Mouse (Mus musculus): Measurements from ENCODE around the gene Cfap97d2. TPM values are rescaled to one million over a fixed set of nuclear protein-coding genes. Genes with fewer than 3 reads are reported as not detected.

Cfap97d2 gene
- total and polyA plus RNA-seq, 3 experiments: 0.38 TPM; not detected in 2

DNA sequence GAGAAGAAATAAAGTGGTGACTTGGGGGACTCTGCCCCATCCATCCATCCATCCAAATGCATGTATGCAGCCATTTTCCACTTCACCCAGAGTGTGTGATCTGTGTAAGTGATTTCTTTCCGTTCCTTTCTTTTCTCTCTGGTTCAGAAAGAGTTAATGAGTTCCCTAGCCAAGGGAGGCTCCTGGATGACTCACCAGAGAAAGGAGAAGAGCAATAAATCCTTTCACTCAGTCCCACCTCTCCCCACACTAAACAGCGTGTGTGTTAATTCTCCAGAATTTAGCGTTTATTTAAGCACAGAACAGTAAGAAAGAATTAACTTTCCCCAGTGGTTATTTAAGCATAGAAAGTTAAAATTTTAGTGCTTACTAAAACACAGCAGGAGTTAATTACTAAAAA, 41.9 kb downstream of the Cfap97d2 start:
- H3K36me3 ChIP-seq (replicated peaks): no peaks in the 10 kb centered on the region
- DNase-seq (ENCODE audit: low spot score): no peak
- no peak for TF ChIP-seq POLR2AphosphoS5 (IDR thresholded peaks at IDR 0.05; ENCODE audit: insufficient replicate concordance, low read depth, low read length)
- no peak for TF ChIP-seq CTCF (IDR thresholded peaks at IDR 0.05; ENCODE audit: low read depth, low read length)
- TF ChIP-seq TAL1 (conservative IDR thresholded peaks at IDR 0.05; ENCODE audit: low read depth, low read length): no peak
- no peak for TF ChIP-seq GATA2 (IDR thresholded peaks at IDR 0.05; ENCODE audit: borderline replicate concordance, low read depth, low read length)
- TF ChIP-seq GATA1 (IDR thresholded peaks at IDR 0.05; ENCODE audit: borderline replicate concordance, low read length): no peak
- peaks cover 12% of the 10 kb centered on the region for H3K27me3 ChIP-seq (ENCODE audit: insufficient read depth, low read length)
- H3K9me3 ChIP-seq (replicated peaks): no peaks in the 10 kb centered on the region
- no peaks in the 10 kb centered on the region for H3K4me1 ChIP-seq (ENCODE audit: insufficient read depth, low read depth, low read length)
- no peak for ATAC-seq (ENCODE audit: extremely low read depth, insufficient number of reproducible peaks, low FRiP score, poor library complexity, severe bottlenecking)
- no peak overlapping the region for H3K4me3 ChIP-seq (ENCODE audit: low read depth, low read length)

DNA sequence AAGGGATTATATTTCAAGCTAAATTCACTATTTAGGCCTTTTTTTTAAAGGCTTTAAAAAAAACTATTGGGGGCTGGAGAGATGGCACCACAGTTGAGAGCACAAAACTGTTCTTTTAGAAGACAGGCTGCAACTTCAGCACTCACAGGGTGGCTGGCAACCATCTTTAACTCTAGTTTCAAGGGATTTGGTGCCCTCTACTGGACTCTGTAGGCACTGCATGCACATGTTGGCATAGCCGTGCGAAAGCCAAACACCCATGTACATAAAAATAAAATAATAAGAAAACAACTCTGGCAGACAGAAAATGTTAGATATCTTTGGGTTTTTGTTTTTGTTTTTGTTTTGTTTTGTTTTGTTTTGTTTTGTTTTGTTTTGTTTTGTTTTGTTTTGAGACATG, 48.0 kb downstream of the Cfap97d2 start:
- Histone ChIP-seq H3K9me3 (replicated peaks) (no peaks in the 10 kb centered on the region), H3K36me3 (replicated peaks) (no peaks in the 10 kb centered on the region), H3K4me3 (ENCODE audit: low read depth, low read length) (no peak overlapping the region), H3K4me1 (ENCODE audit: insufficient read depth, low read depth, low read length) (peaks cover 9% of the 10 kb centered on the region), H3K27me3 (ENCODE audit: insufficient read depth, low read length) (no peaks in the 10 kb centered on the region)
- DNase-seq (ENCODE audit: low spot score): no peak
- no peak for ATAC-seq (ENCODE audit: extremely low read depth, insufficient number of reproducible peaks, low FRiP score, poor library complexity, severe bottlenecking)
- TF ChIP-seq TAL1 (conservative IDR thresholded peaks at IDR 0.05; ENCODE audit: low read depth, low read length) (no peak), POLR2AphosphoS5 (IDR thresholded peaks at IDR 0.05; ENCODE audit: insufficient replicate concordance, low read depth, low read length) (no peak), GATA1 (IDR thresholded peaks at IDR 0.05; ENCODE audit: borderline replicate concordance, low read length) (no peak), GATA2 (IDR thresholded peaks at IDR 0.05; ENCODE audit: borderline replicate concordance, low read depth, low read length) (no peak), CTCF (IDR thresholded peaks at IDR 0.05; ENCODE audit: low read depth, low read length) (peak; percentile 41)

GRCm38 (mm10) chr8:13756480-13756879, 50.8 kb downstream of the Cfap97d2 start:
- peaks cover 24% of the 10 kb centered on the region for H3K36me3 ChIP-seq (replicated peaks)
- H3K9me3 ChIP-seq (replicated peaks): no peaks in the 10 kb centered on the region
- ATAC-seq (ENCODE audit: extremely low read depth, insufficient number of reproducible peaks, low FRiP score, poor library complexity, severe bottlenecking) (no peak), DNase-seq (ENCODE audit: low spot score) (no peak)
- H3K4me1 ChIP-seq (ENCODE audit: insufficient read depth, low read depth, low read length): peaks cover 17% of the 10 kb centered on the region
- H3K27me3 ChIP-seq (ENCODE audit: insufficient read depth, low read length): no peaks in the 10 kb centered on the region
- TF ChIP-seq POLR2AphosphoS5 (IDR thresholded peaks at IDR 0.05; ENCODE audit: insufficient replicate concordance, low read depth, low read length): no peak
- no peak for TF ChIP-seq TAL1 (conservative IDR thresholded peaks at IDR 0.05; ENCODE audit: low read depth, low read length)
- no peak for TF ChIP-seq GATA2 (IDR thresholded peaks at IDR 0.05; ENCODE audit: borderline replicate concordance, low read depth, low read length)
- TF ChIP-seq CTCF (IDR thresholded peaks at IDR 0.05; ENCODE audit: low read depth, low read length): no peak
- no peak for TF ChIP-seq GATA1 (IDR thresholded peaks at IDR 0.05; ENCODE audit: borderline replicate concordance, low read length)
- H3K4me3 ChIP-seq (ENCODE audit: low read depth, low read length): no peak overlapping the region

- H3K27me3 ChIP-seq (ENCODE audit: insufficient read depth, low read length): no peaks in the 10 kb centered on the region
- peaks cover 31% of the 10 kb centered on the region for H3K36me3 ChIP-seq (replicated peaks)
- H3K4me3 ChIP-seq (ENCODE audit: low read depth, low read length): peak within 1 kb of the TSS; percentile 91
- H3K4me1 ChIP-seq (ENCODE audit: insufficient read depth, low read depth, low read length): peaks cover 17% of the 10 kb centered on the region
- no peaks in the 10 kb centered on the region for H3K9me3 ChIP-seq (replicated peaks)
- TF ChIP-seq GATA2 (IDR thresholded peaks at IDR 0.05; ENCODE audit: borderline replicate concordance, low read depth, low read length) (no peak), GATA1 (IDR thresholded peaks at IDR 0.05; ENCODE audit: borderline replicate concordance, low read length) (no peak), POLR2AphosphoS5 (IDR thresholded peaks at IDR 0.05; ENCODE audit: insufficient replicate concordance, low read depth, low read length) (no peak), CTCF (IDR thresholded peaks at IDR 0.05; ENCODE audit: low read depth, low read length) (no peak), TAL1 (conservative IDR thresholded peaks at IDR 0.05; ENCODE audit: low read depth, low read length) (no peak)
- ATAC-seq (ENCODE audit: extremely low read depth, insufficient number of reproducible peaks, low FRiP score, poor library complexity, severe bottlenecking) (peak; percentile 81), DNase-seq (ENCODE audit: low spot score) (peak; percentile 69)
Measured at GRCm38 (mm10) chr8:13756982-13757804, 51.5 kb downstream of the Cfap97d2 start, which contains the start of gene Cdc16. TSS of gene Cdc16 (plus strand) at chr8:13757676.

- H3K27me3 ChIP-seq (ENCODE audit: insufficient read depth, low read length): no peaks in the 10 kb centered on the region
- peak overlapping the region; percentile 91 for H3K4me3 ChIP-seq (ENCODE audit: low read depth, low read length)
- no peaks in the 10 kb centered on the region for H3K9me3 ChIP-seq (replicated peaks)
- DNase-seq (ENCODE audit: low spot score) (peak; percentile 66), ATAC-seq (ENCODE audit: extremely low read depth, insufficient number of reproducible peaks, low FRiP score, poor library complexity, severe bottlenecking) (peak; percentile 70)
- H3K36me3 ChIP-seq (replicated peaks): peaks cover 40% of the 10 kb centered on the region
- H3K4me1 ChIP-seq (ENCODE audit: insufficient read depth, low read depth, low read length): peaks cover 17% of the 10 kb centered on the region
- TF ChIP-seq CTCF (IDR thresholded peaks at IDR 0.05; ENCODE audit: low read depth, low read length) (0 out of 2 replicates have a peak, but pooled peaks have one; percentile 3), GATA1 (IDR thresholded peaks at IDR 0.05; ENCODE audit: borderline replicate concordance, low read length) (no peak), TAL1 (conservative IDR thresholded peaks at IDR 0.05; ENCODE audit: low read depth, low read length) (no peak), GATA2 (IDR thresholded peaks at IDR 0.05; ENCODE audit: borderline replicate concordance, low read depth, low read length) (no peak), POLR2AphosphoS5 (IDR thresholded peaks at IDR 0.05; ENCODE audit: insufficient replicate concordance, low read depth, low read length) (no peak)
Measured at GRCm38 (mm10) chr8:13757805-13758727, 52.4 kb downstream of the Cfap97d2 start.

Data from G1E (cell line).